Mouse (Mus musculus) hindbrain, embryonic 16.5 days (tissue): ENCODE results near the gene Dhx40. TPM values are rescaled to one million over a fixed set of nuclear protein-coding genes. Genes with fewer than 3 reads are reported as not detected.

ENCODE experiments used
- ATAC-seq: fragments of 200-750 bp; cut with Nextera tagmentation; 2 replicates; pipeline ENCODE4 v1.8.0; 2017; ENCODE audit warnings: moderate TSS enrichment, moderate library complexity
- H3K27ac ChIP-seq: fragments of 300-500 bp; sonication (generic); 2 replicates; pipeline ENCODE4 v1.5.1; 2014; ENCODE audit warnings: low read depth, mild to moderate bottlenecking, control low read depth, low read length, moderate library complexity
- H3K27me3 ChIP-seq: fragments of 300-500 bp; sonication (generic); replicated peaks from 2 replicates; pipeline ENCODE4 v1.6.1; 2014; ENCODE audit warnings: low read length; ENCODE audit not compliant: control insufficient read depth, insufficient read depth
- H3K36me3 ChIP-seq: fragments of 300-500 bp; sonication (generic); 2 replicates; pipeline ENCODE4 v1.6.1; 2014; ENCODE audit warnings: mild to moderate bottlenecking, low read length, moderate library complexity, mixed read lengths; ENCODE audit not compliant: control insufficient read depth, insufficient read depth
- H3K4me1 ChIP-seq: fragments of 300-500 bp; sonication (generic); 2 replicates; pipeline ENCODE4 v1.6.1; 2014; ENCODE audit warnings: low read depth, low read length; ENCODE audit not compliant: control insufficient read depth, insufficient read depth
- H3K4me2 ChIP-seq: fragments of 300-500 bp; sonication (generic); 2 replicates; pipeline ENCODE4 v1.6.1; 2014; ENCODE audit warnings: mild to moderate bottlenecking, low read length, control low read depth, moderate library complexity
- H3K4me3 ChIP-seq: fragments of 300-500 bp; sonication (generic); 2 replicates; pipeline ENCODE4 v1.5.1; 2014; ENCODE audit warnings: mild to moderate bottlenecking, low read length, control low read depth, moderate library complexity
- H3K9ac ChIP-seq: fragments of 300-500 bp; sonication (generic); 2 replicates; pipeline ENCODE4 v1.6.1; 2014; ENCODE audit warnings: low read depth, mild to moderate bottlenecking, control low read depth, low read length, moderate library complexity
- H3K9me3 ChIP-seq: fragments of 300-500 bp; sonication (generic); 2 replicates; pipeline ENCODE4 v1.6.1; 2014; ENCODE audit warnings: mild to moderate bottlenecking, low read length, moderate library complexity; ENCODE audit not compliant: control insufficient read depth
- WGBS: fragments of 180-500 bp; shearing (Covaris S2); extraction: QIAGEN DNeasy Blood & Tissue Kit; methylation state at CpG from one replicate; pipeline ENCODE4 v1.1.7; 2014; 5-methylcytosine and 5-hydroxymethylcytosine counted together
- polyA plus RNA-seq: library from polyadenylated mRNA; unstranded; fragments of >200 nt; fragmentation: Nextera tagmentation; extraction: Ambion mirVana; gene quantifications from 2 replicates; pipeline ENCODE4 v1.2.1, GENCODE M21; 2015

Dhx40 gene
- polyA plus RNA-seq, 1 experiment from 2014 or later, result 16.8 TPM

- no peaks in the 10 kb centered on the region for H3K9me3 ChIP-seq
- peak overlapping the region; percentile 72 for H3K4me3 ChIP-seq
- peak overlapping the region; percentile 81 for H3K9ac ChIP-seq
- no peak for ATAC-seq
- peak overlapping the region; percentile 97 for H3K27ac ChIP-seq
- WGBS, result 30% methylated on average over 6 of the region's 6 CpGs
- H3K4me1 ChIP-seq, result peaks cover 19% of the 10 kb centered on the region
- no peaks in the 10 kb centered on the region for H3K27me3 ChIP-seq
- H3K4me2 ChIP-seq, result peak overlapping the region; percentile 66
- H3K36me3 ChIP-seq, result no peaks in the 10 kb centered on the region
These were observed 49.0 kb downstream of the Dhx40 start for GRCm38 (mm10) chr11:86758559-86758958.

- Histone ChIP-seq H3K4me3 (peak within 1 kb of the TSS; percentile 72), H3K36me3 (no peaks in the 10 kb centered on the region), H3K27me3 (no peaks in the 10 kb centered on the region), H3K27ac (peak within 1 kb of the TSS; percentile 97), H3K4me1 (peaks cover 23% of the 10 kb centered on the region), H3K9me3 (no peaks in the 10 kb centered on the region), H3K9ac (peak within 1 kb of the TSS; percentile 84), H3K4me2 (peak within 1 kb of the TSS; percentile 98)
- WGBS, result under 1% methylated on average over 73 of the region's 73 CpGs
- ATAC-seq, result peak; percentile 96
These were observed 49.8 kb downstream of the Dhx40 start, which contains the start of gene Cltc for GRCm38 (mm10) chr11:86757480-86758371. Gene Cltc, minus strand, starts transcription at chr11:86757565.

GRCm38 (mm10) chr11:86757142-86757479 is 50.4 kb downstream of the Dhx40 start:
- H3K9ac ChIP-seq, result peak overlapping the region; percentile 84
- H3K9me3 ChIP-seq, result no peaks in the 10 kb centered on the region
- peak; percentile 75 for ATAC-seq
- H3K4me1 ChIP-seq, result peaks cover 23% of the 10 kb centered on the region
- no peaks in the 10 kb centered on the region for H3K27me3 ChIP-seq
- H3K36me3 ChIP-seq, result no peaks in the 10 kb centered on the region
- peak overlapping the region; percentile 72 for H3K4me3 ChIP-seq
- 1% methylated on average over 18 of the region's 18 CpGs for WGBS
- H3K27ac ChIP-seq, result peak overlapping the region; percentile 97
- peak overlapping the region; percentile 98 for H3K4me2 ChIP-seq

- Histone ChIP-seq H3K27ac (peak overlapping the region; percentile 97), H3K4me2 (peak overlapping the region; percentile 98), H3K27me3 (no peaks in the 10 kb centered on the region), H3K36me3 (no peaks in the 10 kb centered on the region), H3K9ac (peak overlapping the region; percentile 84), H3K4me1 (peaks cover 23% of the 10 kb centered on the region), H3K9me3 (no peaks in the 10 kb centered on the region), H3K4me3 (peak overlapping the region; percentile 72)
- 3% methylated on average over 31 of the region's 31 CpGs for WGBS
- ATAC-seq, result peak; percentile 46
These were observed 51.1 kb downstream of the Dhx40 start for GRCm38 (mm10) chr11:86756156-86757141.

- Histone ChIP-seq H3K4me1 (peaks cover 21% of the 10 kb centered on the region), H3K4me2 (no peak overlapping the region), H3K4me3 (no peak overlapping the region), H3K27ac (no peak overlapping the region), H3K9me3 (no peaks in the 10 kb centered on the region), H3K9ac (no peak overlapping the region), H3K27me3 (no peaks in the 10 kb centered on the region), H3K36me3 (no peaks in the 10 kb centered on the region)
- no peak for ATAC-seq
These were observed 55.1 kb downstream of the Dhx40 start for GRCm38 (mm10) chr11:86752404-86752803.

- Histone ChIP-seq H3K4me2 (no peak overlapping the region), H3K27ac (no peak overlapping the region), H3K9me3 (no peaks in the 10 kb centered on the region), H3K36me3 (no peaks in the 10 kb centered on the region), H3K4me1 (peaks cover 18% of the 10 kb centered on the region), H3K27me3 (no peaks in the 10 kb centered on the region), H3K9ac (no peak overlapping the region), H3K4me3 (no peak overlapping the region)
- no peak for ATAC-seq
- WGBS, result 87% methylated on average over 1 of the region's 1 CpGs
These were observed 56.5 kb downstream of the Dhx40 start for GRCm38 (mm10) chr11:86751010-86751409.

GRCm38 (mm10) chr11:86749776-86750423 is 57.6 kb downstream of the Dhx40 start:
- no peak overlapping the region for H3K4me2 ChIP-seq
- H3K27ac ChIP-seq, result no peak overlapping the region
- no peak for ATAC-seq
- H3K36me3 ChIP-seq, result no peaks in the 10 kb centered on the region
- H3K9ac ChIP-seq, result no peak overlapping the region
- H3K4me1 ChIP-seq, result peaks cover 13% of the 10 kb centered on the region
- 47% methylated on average over 3 of the region's 3 CpGs for WGBS
- no peaks in the 10 kb centered on the region for H3K27me3 ChIP-seq
- no peaks in the 10 kb centered on the region for H3K9me3 ChIP-seq
- no peak overlapping the region for H3K4me3 ChIP-seq

GRCm38 (mm10) chr11:86745634-86746404 is 61.7 kb downstream of the Dhx40 start:
- Histone ChIP-seq H3K27ac (no peak overlapping the region), H3K9me3 (no peaks in the 10 kb centered on the region), H3K4me3 (no peak overlapping the region), H3K36me3 (no peaks in the 10 kb centered on the region), H3K27me3 (no peaks in the 10 kb centered on the region), H3K4me2 (no peak overlapping the region), H3K4me1 (peaks cover 6% of the 10 kb centered on the region), H3K9ac (no peak overlapping the region; the same call in 1 of the 2 replicates)
- ATAC-seq, result no peak
- WGBS, result 81% methylated on average over 3 of the region's 3 CpGs
